9 mouse cellular contexts compared by ENCODE assay signal in the genomic region with DNA sequence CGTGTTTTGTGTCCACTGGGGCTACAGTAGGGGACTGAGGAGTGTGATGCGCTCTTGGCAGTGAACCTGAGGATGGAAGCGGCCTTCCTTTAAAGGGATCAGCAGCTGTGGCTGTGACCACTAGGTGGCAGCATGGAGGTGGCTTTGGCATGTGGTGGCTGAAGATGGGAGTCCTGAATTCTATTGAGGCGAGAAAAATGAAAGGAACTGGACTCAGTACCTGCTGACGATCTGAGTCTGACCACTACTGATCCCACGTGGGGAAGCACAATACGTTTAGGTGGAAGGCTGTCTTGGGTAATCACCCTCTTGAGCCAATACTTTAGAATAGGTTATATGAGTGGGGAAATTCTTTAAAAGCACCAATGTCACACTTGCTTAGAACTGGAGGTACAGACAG. TPM values are rescaled to one million over a fixed set of nuclear protein-coding genes. Genes with fewer than 3 reads are reported as not detected.
DNase-seq lines count a peak whose midpoint lies in the region; ATAC-seq and TF ChIP-seq lines count a peak whose summit lies in the region.
"Had no signal": no experiment of that assay in that cellular context is flagged by ENCODE, and none has a peak within 500 bp of the region (broad histone marks: within the 10 kb centered on the region; RNA-seq: fewer than 3 reads in every experiment).

No protein-coding gene starts in this region.

- H3K4me1 ChIP-seq in hindbrain, embryonic 14.5 days (replicated peaks; ENCODE audit: control insufficient read depth, insufficient read depth, low read length) = no peaks in the 10 kb centered on the region
- no peaks in the 10 kb centered on the region; the same call in 1 of the 2 replicates for H3K4me1 ChIP-seq in hindbrain, embryonic 16.5 days (ENCODE audit: control insufficient read depth, insufficient read depth, low read depth, low read length)
- no peaks in the 10 kb centered on the region for H3K4me1 ChIP-seq in hindbrain, postnatal 0 days (ENCODE audit: insufficient read depth, low read length)
- H3K4me1 ChIP-seq: embryonic facial prominence, embryonic 13.5 days had no signal

- DNase-seq in hindbrain, embryonic 14.5 days (ENCODE audit: low spot score) = peak; percentile 88
- peak; percentile 88 for DNase-seq in brain, embryonic 14.5 days (ENCODE audit: low read depth)
- DNase-seq in hindbrain, postnatal 0 days (ENCODE audit: low spot score) = peak; percentile 90
- peak; percentile 27 to 61 for DNase-seq in left cerebral cortex, adult 8-10 months (ENCODE audit: low spot score in 2 of 2)
- DNase-seq in spleen, postnatal 4 days (ENCODE audit: low spot score in 2 of 2) = peak; percentile 76 to 93

- TF ChIP-seq POLR2A in brain, embryonic 14.5 days (IDR thresholded peaks at IDR 0.05; ENCODE audit: borderline replicate concordance, extremely low read depth, insufficient read depth, insufficient read length, poor library complexity, severe bottlenecking) = no peak

- H3K9me3 ChIP-seq in hindbrain, embryonic 14.5 days (ENCODE audit: control insufficient read depth, low read length) = no peaks in the 10 kb centered on the region
- no peaks in the 10 kb centered on the region for H3K9me3 ChIP-seq in hindbrain, embryonic 16.5 days (ENCODE audit: control insufficient read depth, low read length)
- H3K9me3 ChIP-seq in hindbrain, postnatal 0 days (ENCODE audit: low read length) = no peaks in the 10 kb centered on the region
- H3K9me3 ChIP-seq: embryonic facial prominence, embryonic 13.5 days had no signal

- H3K27me3 ChIP-seq in hindbrain, embryonic 14.5 days (ENCODE audit: control insufficient read depth, insufficient read depth, low read length) = no peaks in the 10 kb centered on the region
- no peaks in the 10 kb centered on the region; the same call in 1 of the 2 replicates for H3K27me3 ChIP-seq in hindbrain, embryonic 16.5 days (replicated peaks; ENCODE audit: control insufficient read depth, insufficient read depth, low read length)
- no peaks in the 10 kb centered on the region; the same call in 1 of the 2 replicates for H3K27me3 ChIP-seq in hindbrain, postnatal 0 days (ENCODE audit: insufficient read depth, low read length)
- H3K27me3 ChIP-seq: embryonic facial prominence, embryonic 13.5 days had no signal

- H3K9ac ChIP-seq in hindbrain, embryonic 14.5 days = no peak overlapping the region
- H3K9ac ChIP-seq in hindbrain, embryonic 16.5 days (ENCODE audit: low read depth, low read length) = no peak overlapping the region
- no peak overlapping the region for H3K9ac ChIP-seq in hindbrain, postnatal 0 days (replicated peaks; ENCODE audit: low read length)
- H3K9ac ChIP-seq: embryonic facial prominence, embryonic 13.5 days had no signal

- no peak for ATAC-seq in hindbrain, embryonic 14.5 days (ENCODE audit: low FRiP score)
- ATAC-seq in hindbrain, embryonic 16.5 days = no peak
- peak; percentile 87 for ATAC-seq in erythroid progenitor cell, adult 5-6 weeks (replicated peaks; ENCODE audit: low FRiP score, poor library complexity, severe bottlenecking)
- ATAC-seq in hindbrain, postnatal 0 days = peak; percentile 51; the same call in 1 of the 2 replicates
- ATAC-seq in monocyte, adult 5-6 weeks (replicated peaks; ENCODE audit: insufficient number of reproducible peaks, low FRiP score, low TSS enrichment, poor library complexity, severe bottlenecking) = peak; percentile 87

- 10% methylated on average over 7 of the region's 7 CpGs for WGBS in hindbrain, embryonic 14.5 days
- 17% methylated on average over 7 of the region's 7 CpGs for WGBS in hindbrain, embryonic 16.5 days
- 11% methylated on average over 7 of the region's 7 CpGs for WGBS in hindbrain, postnatal 0 days

- peak; percentile 96 for TF ChIP-seq CTCF in brain, embryonic 14.5 days (IDR thresholded peaks at IDR 0.05; ENCODE audit: borderline replicate concordance, extremely low read depth, insufficient read depth, insufficient read length)
- peak; percentile 97 for TF ChIP-seq CTCF in hindbrain, postnatal 0 days (IDR thresholded peaks at IDR 0.05; ENCODE audit: low read depth)

- no peak overlapping the region for H3K4me3 ChIP-seq in hindbrain, embryonic 14.5 days (replicated peaks; ENCODE audit: low read length)
- H3K4me3 ChIP-seq in hindbrain, embryonic 16.5 days (ENCODE audit: low read length) = no peak overlapping the region
- no peak overlapping the region for H3K4me3 ChIP-seq in hindbrain, postnatal 0 days (ENCODE audit: low read length)
- H3K4me3 ChIP-seq: embryonic facial prominence, embryonic 13.5 days had no signal

- no peak overlapping the region for H3K4me2 ChIP-seq in hindbrain, embryonic 14.5 days (replicated peaks)
- H3K4me2 ChIP-seq in hindbrain, embryonic 16.5 days (ENCODE audit: low read length) = no peak overlapping the region
- H3K4me2 ChIP-seq in hindbrain, postnatal 0 days (ENCODE audit: low read depth, low read length) = no peak overlapping the region
- H3K4me2 ChIP-seq: embryonic facial prominence, embryonic 13.5 days had no signal

- H3K36me3 ChIP-seq in hindbrain, embryonic 14.5 days (replicated peaks; ENCODE audit: control insufficient read depth, insufficient read depth) = no peaks in the 10 kb centered on the region
- no peaks in the 10 kb centered on the region for H3K36me3 ChIP-seq in hindbrain, embryonic 16.5 days (ENCODE audit: control insufficient read depth, insufficient read depth, low read length)
- no peaks in the 10 kb centered on the region for H3K36me3 ChIP-seq in hindbrain, postnatal 0 days (ENCODE audit: insufficient read depth, low read length)
- H3K36me3 ChIP-seq: embryonic facial prominence, embryonic 13.5 days had no signal

- H3K27ac ChIP-seq in hindbrain, embryonic 14.5 days = no peak overlapping the region
- no peak overlapping the region for H3K27ac ChIP-seq in hindbrain, embryonic 16.5 days (ENCODE audit: low read depth, low read length)
- H3K27ac ChIP-seq in hindbrain, postnatal 0 days = no peak overlapping the region
- H3K27ac ChIP-seq: embryonic facial prominence, embryonic 13.5 days had no signal

RNA-seq across cellular contexts. Expression of gene Lyrm9, which starts 29.9 kb away (rescaled TPM):
- polyA plus RNA-seq in hindbrain, embryonic 14.5 days (2014; fragmentation: Nextera tagmentation; extraction: Ambion mirVana) = 32.3 and 35.7 TPM in 2 replicates
- polyA plus RNA-seq in hindbrain, embryonic 16.5 days (2015; fragmentation: Nextera tagmentation; extraction: Ambion mirVana) = 36.2 and 48.4 TPM in 2 replicates
- polyA plus RNA-seq in brain, embryonic 14.5 days (2012; rRNA removed) = 18.8 and 22.8 TPM in 2 replicates
- 2.5 and 4.6 TPM in 2 replicates for total RNA-seq in erythroid progenitor cell, adult 5-6 weeks (2015; ENCODE audit: low replicate concordance)
- 2.8 and 4.2 TPM in 2 replicates for total RNA-seq in erythroid progenitor cell, adult 5-6 weeks (2017; ENCODE audit: low replicate concordance)
- 17.5 and 44.2 TPM in 2 replicates for total RNA-seq in hindbrain, postnatal 0 days (2014; rRNA removed)
- polyA plus RNA-seq in hindbrain, postnatal 0 days (2015; fragmentation: Nextera tagmentation; extraction: Ambion mirVana) = 48.5 and 51.6 TPM in 2 replicates
- total RNA-seq in left cerebral cortex, adult 8-10 months (2022) = 10 to 100 TPM; 29.1 to 37.1 (median 31.8) TPM
- 11.8 to 34.1 TPM (median 16.2 TPM) in 3 replicates for total RNA-seq in monocyte, adult 5-6 weeks (2017)

Comparison
In these comparisons a context has a peak if more than half of its experiments do, and no peak if none do; other contexts are left out.
1. ATAC-seq: peak in erythroid progenitor cell, adult 5-6 weeks (single experiment), hindbrain, postnatal 0 days (single experiment) and monocyte, adult 5-6 weeks (single experiment); none in hindbrain, embryonic 14.5 days (single experiment) and hindbrain, embryonic 16.5 days (single experiment).
2. Peak in every context shown above with its lines, with median percentiles within 50 percentile points of each other: DNase-seq.